Mouse (Mus musculus): ENCODE measurements around the gene Map4k2. TPM values are rescaled to one million over a fixed set of nuclear protein-coding genes. Genes with fewer than 3 reads are reported as not detected.
A peak's percentile ranks its signal among the peaks of the same experiment; 100 is the strongest.

The Map4k2 gene
- polyA plus RNA-seq, 1 experiment from 2014 or later: 13.8 TPM

GRCm38 (mm10) chr19:6374571-6374970, 33.6 kb downstream of the Map4k2 start:
- no peak overlapping the region for H3K27ac ChIP-seq
- ATAC-seq (ENCODE audit: insufficient read depth, low FRiP score, low read depth): no peak

DNA sequence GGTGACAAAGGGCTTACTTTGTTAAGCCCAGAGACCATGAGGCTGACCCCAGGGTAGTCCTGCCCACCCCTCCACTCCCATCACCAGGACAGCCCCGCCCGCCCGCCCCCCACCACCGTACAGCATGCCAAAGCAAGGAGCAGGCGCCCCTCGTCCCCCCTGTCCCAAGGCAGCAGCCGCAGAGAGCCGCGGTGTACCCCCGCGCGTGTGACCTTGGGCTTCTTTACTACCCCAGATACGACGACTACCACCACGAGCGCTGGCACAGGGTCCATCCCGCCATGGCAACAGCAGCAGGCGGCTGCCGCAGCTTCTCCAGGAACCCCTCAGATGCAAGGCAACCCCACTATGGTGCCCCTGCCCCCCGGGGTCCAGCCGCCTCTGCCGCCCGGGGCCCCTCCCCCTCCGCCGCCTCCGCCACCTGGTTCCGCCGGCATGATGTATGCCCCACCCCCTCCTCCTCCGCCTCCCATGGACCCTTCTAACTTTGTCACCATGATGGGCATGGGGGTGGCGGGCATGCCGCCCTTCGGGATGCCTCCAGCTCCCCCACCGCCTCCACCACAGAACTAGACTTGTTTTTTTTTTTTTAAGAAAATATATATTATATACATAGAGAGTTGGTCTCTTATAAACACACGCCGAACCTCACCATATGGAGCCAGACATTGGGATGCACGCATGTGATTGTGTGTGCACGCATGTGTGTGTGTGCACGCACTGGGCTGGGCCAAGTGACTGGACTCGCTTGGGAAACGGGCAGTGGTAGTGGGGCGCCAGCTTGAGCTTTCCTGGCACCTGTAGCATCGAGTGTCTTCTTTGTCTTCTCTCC, 34.7 kb downstream of the Map4k2 start:
- H3K36me3 ChIP-seq: peaks cover 62% of the 10 kb centered on the region
- WGBS: 92% methylated on average over 42 of the region's 42 CpGs

More at GRCm38 (mm10) chr19:6374571-6374970, 33.6 kb downstream of the Map4k2 start:
- Histone ChIP-seq H3K9ac (no peak overlapping the region), H3K9me3 (no peaks in the 10 kb centered on the region), H3K36me3 (peaks cover 70% of the 10 kb centered on the region), H3K4me1 (no peaks in the 10 kb centered on the region), H3K4me3 (replicated peaks) (no peak overlapping the region), H3K27me3 (replicated peaks) (no peaks in the 10 kb centered on the region), H3K4me2 (no peak overlapping the region)
- 95% methylated on average over 10 of the region's 10 CpGs for WGBS

GRCm38 (mm10) chr19:6376255-6376564, 35.3 kb downstream of the Map4k2 start:
- WGBS: 77% methylated on average over 14 of the region's 14 CpGs
- Histone ChIP-seq H3K4me3 (replicated peaks) (no peak overlapping the region), H3K4me1 (no peaks in the 10 kb centered on the region), H3K27me3 (replicated peaks) (no peaks in the 10 kb centered on the region), H3K4me2 (no peak overlapping the region), H3K27ac (no peak overlapping the region), H3K9me3 (no peaks in the 10 kb centered on the region), H3K36me3 (peaks cover 56% of the 10 kb centered on the region), H3K9ac (no peak overlapping the region)
- ATAC-seq (ENCODE audit: insufficient read depth, low FRiP score, low read depth): no peak

More for the DNA sequence above, 34.7 kb downstream of the Map4k2 start:
- Histone ChIP-seq H3K4me2 (no peak overlapping the region), H3K4me3 (replicated peaks) (no peak overlapping the region), H3K27me3 (replicated peaks) (no peaks in the 10 kb centered on the region), H3K9me3 (no peaks in the 10 kb centered on the region), H3K9ac (no peak overlapping the region), H3K4me1 (no peaks in the 10 kb centered on the region), H3K27ac (no peak overlapping the region)
- ATAC-seq (ENCODE audit: insufficient read depth, low FRiP score, low read depth): no peak

GRCm38 (mm10) chr19:6376643-6377042, 35.7 kb downstream of the Map4k2 start:
- WGBS: 73% methylated on average over 2 of the region's 2 CpGs
- no peaks in the 10 kb centered on the region for H3K27me3 ChIP-seq (replicated peaks)
- H3K4me1 ChIP-seq: no peaks in the 10 kb centered on the region
- peaks cover 52% of the 10 kb centered on the region for H3K36me3 ChIP-seq
- no peak overlapping the region for H3K27ac ChIP-seq
- no peak overlapping the region for H3K9ac ChIP-seq
- no peak overlapping the region for H3K4me2 ChIP-seq
- no peak for ATAC-seq (ENCODE audit: insufficient read depth, low FRiP score, low read depth)
- H3K9me3 ChIP-seq: no peaks in the 10 kb centered on the region
- H3K4me3 ChIP-seq (replicated peaks): no peak overlapping the region

- H3K9me3 ChIP-seq: no peaks in the 10 kb centered on the region
- no peak overlapping the region for H3K4me2 ChIP-seq
- H3K27ac ChIP-seq: no peak overlapping the region
- peaks cover 44% of the 10 kb centered on the region for H3K36me3 ChIP-seq
- no peak overlapping the region for H3K9ac ChIP-seq
- no peaks in the 10 kb centered on the region for H3K27me3 ChIP-seq (replicated peaks)
- no peak for ATAC-seq (ENCODE audit: insufficient read depth, low FRiP score, low read depth)
- H3K4me1 ChIP-seq: no peaks in the 10 kb centered on the region
- WGBS: 75% methylated on average over 11 of the region's 11 CpGs
- H3K4me3 ChIP-seq (replicated peaks): no peak overlapping the region
Measured at GRCm38 (mm10) chr19:6377327-6378040, 36.5 kb downstream of the Map4k2 start.

GRCm38 (mm10) chr19:6380411-6381166, 39.7 kb downstream of the Map4k2 start:
- no peak for ATAC-seq (ENCODE audit: insufficient read depth, low FRiP score, low read depth)
- Histone ChIP-seq H3K4me3 (replicated peaks) (no peak overlapping the region), H3K27ac (peak overlapping the region; percentile 42; the same call in 1 of the 2 replicates), H3K36me3 (peaks cover 18% of the 10 kb centered on the region), H3K4me2 (no peak overlapping the region), H3K4me1 (peaks cover 21% of the 10 kb centered on the region), H3K9ac (no peak overlapping the region), H3K9me3 (no peaks in the 10 kb centered on the region), H3K27me3 (replicated peaks) (no peaks in the 10 kb centered on the region)
- WGBS: 89% methylated on average over 9 of the region's 9 CpGs

DNA sequence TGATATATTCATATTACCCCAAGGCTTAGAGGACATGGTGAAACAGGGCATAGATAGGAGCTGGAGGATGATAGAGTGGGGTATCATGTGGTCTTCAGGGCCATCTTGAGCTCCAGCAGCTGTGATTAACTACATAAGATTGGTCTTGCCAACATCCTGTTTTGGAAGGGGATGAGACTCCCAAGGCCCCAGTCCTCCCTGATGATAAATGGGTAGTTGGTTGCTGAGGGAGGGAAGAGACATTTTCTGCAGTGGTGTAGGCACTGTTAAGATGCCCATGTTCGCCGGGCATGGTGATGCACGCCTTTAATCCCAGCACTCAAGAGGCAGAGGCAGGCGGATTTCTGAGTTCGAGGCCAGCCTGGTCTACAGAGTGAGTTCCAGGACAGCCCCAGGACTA, 40.3 kb downstream of the Map4k2 start:
- Histone ChIP-seq H3K36me3 (peaks cover 12% of the 10 kb centered on the region), H3K9me3 (no peaks in the 10 kb centered on the region), H3K27ac (no peak overlapping the region), H3K4me3 (replicated peaks) (no peak overlapping the region), H3K4me1 (peaks cover 24% of the 10 kb centered on the region), H3K27me3 (replicated peaks) (no peaks in the 10 kb centered on the region), H3K9ac (no peak overlapping the region), H3K4me2 (no peak overlapping the region)
- 93% methylated on average over 5 of the region's 5 CpGs for WGBS
- no peak for ATAC-seq (ENCODE audit: insufficient read depth, low FRiP score, low read depth)

DNA sequence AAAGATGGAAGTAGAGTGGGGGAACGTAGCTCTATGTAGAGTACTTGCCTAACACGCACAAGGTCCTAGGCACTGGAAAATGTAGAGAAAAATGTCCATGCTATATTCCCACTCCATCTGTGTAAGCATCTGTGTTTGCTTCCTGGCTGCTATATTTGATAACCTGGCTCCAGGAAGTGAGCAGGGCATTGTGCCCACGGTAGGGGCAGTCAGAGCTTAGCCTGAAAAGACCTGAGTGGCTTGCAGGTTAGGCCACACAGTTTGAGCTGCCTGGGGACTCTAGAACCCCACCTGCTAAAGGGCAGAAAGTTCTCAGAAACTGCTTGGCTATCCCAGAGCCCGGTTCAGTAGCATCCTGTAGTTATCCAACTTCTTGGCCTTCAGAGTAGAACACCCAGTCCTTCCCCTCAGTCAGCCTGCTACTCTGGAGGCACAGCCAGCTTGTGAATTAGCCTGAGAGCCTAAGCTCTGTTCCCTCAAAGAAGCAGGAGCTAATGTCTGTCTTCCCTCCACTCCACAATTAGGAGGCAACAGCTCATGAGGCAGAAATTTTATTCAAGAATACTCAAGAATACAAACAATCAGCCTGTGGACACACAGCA, 41.5 kb downstream of the Map4k2 start:
- WGBS: 57% methylated on average over 4 of the region's 4 CpGs
- no peak overlapping the region for H3K4me2 ChIP-seq
- no peak overlapping the region for H3K9ac ChIP-seq
- no peaks in the 10 kb centered on the region for H3K9me3 ChIP-seq
- peaks cover 5% of the 10 kb centered on the region; the same call in 1 of the 2 replicates for H3K36me3 ChIP-seq
- H3K27me3 ChIP-seq (replicated peaks): no peaks in the 10 kb centered on the region
- H3K4me1 ChIP-seq: peaks cover 24% of the 10 kb centered on the region
- ATAC-seq (ENCODE audit: insufficient read depth, low FRiP score, low read depth): 0 out of 2 replicates have a peak, but pooled peaks have one; percentile 11
- H3K27ac ChIP-seq: no peak overlapping the region; the same call in 1 of the 2 replicates
- no peak overlapping the region for H3K4me3 ChIP-seq (replicated peaks)

DNA sequence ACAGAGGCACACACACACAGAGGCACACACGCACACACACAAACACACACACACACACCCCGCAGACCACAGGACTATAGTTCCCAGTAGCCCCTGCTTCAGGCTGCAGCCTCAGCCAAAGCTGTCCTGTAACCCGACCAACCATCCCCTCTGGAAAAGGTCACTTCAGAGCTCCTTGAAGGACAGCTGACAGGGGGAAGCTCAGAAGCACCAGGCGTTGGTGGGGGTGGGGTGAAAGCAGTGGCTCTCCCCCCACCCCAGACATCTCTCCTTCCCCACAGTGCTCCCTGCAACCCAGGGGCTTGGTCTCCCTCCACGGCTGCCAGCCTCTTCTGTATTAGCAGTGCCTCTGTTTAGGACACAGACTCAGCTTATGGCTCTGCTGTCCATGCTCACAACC, 42.5 kb downstream of the Map4k2 start:
- H3K36me3 ChIP-seq: no peaks in the 10 kb centered on the region
- 52% methylated on average over 5 of the region's 5 CpGs for WGBS
- no peak overlapping the region for H3K4me3 ChIP-seq (replicated peaks)
- H3K27me3 ChIP-seq (replicated peaks): no peaks in the 10 kb centered on the region
- no peak overlapping the region for H3K4me2 ChIP-seq
- ATAC-seq (ENCODE audit: insufficient read depth, low FRiP score, low read depth): no peak
- peaks cover 24% of the 10 kb centered on the region for H3K4me1 ChIP-seq
- H3K9me3 ChIP-seq: no peaks in the 10 kb centered on the region
- no peak overlapping the region for H3K9ac ChIP-seq
- H3K27ac ChIP-seq: no peak overlapping the region; the same call in 1 of the 2 replicates

DNA sequence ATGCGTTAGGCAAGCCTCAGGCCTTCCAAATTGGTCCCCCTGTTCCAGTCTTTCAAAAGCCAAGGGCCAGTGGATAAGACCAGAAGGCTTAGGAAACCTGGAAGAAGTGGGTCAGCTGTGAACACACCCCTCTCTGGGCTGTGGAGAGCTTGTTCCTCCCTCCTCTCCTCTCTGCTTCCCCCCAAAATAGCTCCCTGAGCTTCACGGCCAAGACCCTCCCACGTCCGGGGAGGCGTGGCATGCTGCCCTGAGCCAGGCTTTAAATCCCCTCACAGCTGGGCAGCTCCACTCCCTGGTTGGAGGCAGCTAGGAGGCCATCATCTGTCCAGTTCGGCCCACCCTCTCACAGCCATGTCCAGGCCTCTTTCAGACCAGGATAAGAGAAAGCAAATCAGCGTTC, 43.2 kb downstream of the Map4k2 start, which contains the start of gene Pygm:
Gene Pygm (plus strand): TSS at position 272 of the 400 bp plus-strand sequence.
- no peak within 1 kb of the TSS; the same call in 1 of the 2 replicates for H3K27ac ChIP-seq
- H3K36me3 ChIP-seq: no peaks in the 10 kb centered on the region
- H3K9me3 ChIP-seq: no peaks in the 10 kb centered on the region
- H3K4me2 ChIP-seq: peak within 1 kb of the TSS; percentile 32
- ATAC-seq (ENCODE audit: insufficient read depth, low FRiP score, low read depth): peak; percentile 55
- no peaks in the 10 kb centered on the region for H3K27me3 ChIP-seq (replicated peaks)
- WGBS: 12% methylated on average over 7 of the region's 7 CpGs
- H3K4me3 ChIP-seq (replicated peaks): peak within 1 kb of the TSS; percentile 11; the same call in 1 of the 2 replicates
- H3K4me1 ChIP-seq: peaks cover 24% of the 10 kb centered on the region
- H3K9ac ChIP-seq: no peak within 1 kb of the TSS

GRCm38 (mm10) chr19:6384954-6385353, 44.0 kb downstream of the Map4k2 start:
- H3K36me3 ChIP-seq: no peaks in the 10 kb centered on the region
- no peak overlapping the region for H3K27ac ChIP-seq
- H3K9me3 ChIP-seq: no peaks in the 10 kb centered on the region
- no peaks in the 10 kb centered on the region for H3K27me3 ChIP-seq (replicated peaks)
- no peak overlapping the region; the same call in 1 of the 2 replicates for H3K4me3 ChIP-seq (replicated peaks)
- 65% methylated on average over 11 of the region's 11 CpGs for WGBS
- no peak for ATAC-seq (ENCODE audit: insufficient read depth, low FRiP score, low read depth)
- H3K4me1 ChIP-seq: peaks cover 30% of the 10 kb centered on the region
- H3K4me2 ChIP-seq: peak overlapping the region; percentile 32; the same call in 1 of the 2 replicates
- no peak overlapping the region for H3K9ac ChIP-seq
